Mouse (Mus musculus) liver, embryonic 16.5 days (tissue): ENCODE measurements around the gene Mars2. TPM values are rescaled to one million over a fixed set of nuclear protein-coding genes. Genes with fewer than 3 reads are reported as not detected.

ENCODE experiments used
- ATAC-seq: fragments of 200-750 bp; cut with Nextera tagmentation; 2 replicates; pipeline ENCODE4 v1.8.0; 2017; ENCODE audit warnings: low read depth, mild to moderate bottlenecking, moderate number of reproducible peaks, moderate library complexity
- H3K27ac ChIP-seq: fragments of 300-500 bp; sonication (generic); 2 replicates; pipeline ENCODE4 v1.5.1; 2014; ENCODE audit warnings: mild to moderate bottlenecking, low read length
- H3K27me3 ChIP-seq: fragments of 300-500 bp; sonication (generic); 2 replicates; pipeline ENCODE4 v1.6.1; 2014; ENCODE audit warnings: low read depth, low read length, mixed read lengths; ENCODE audit not compliant: control insufficient read depth, insufficient read depth
- H3K36me3 ChIP-seq: fragments of 300-500 bp; sonication (generic); 2 replicates; pipeline ENCODE4 v1.6.1; 2014; ENCODE audit warnings: mild to moderate bottlenecking; ENCODE audit not compliant: control insufficient read depth, insufficient read depth
- H3K4me1 ChIP-seq: fragments of 300-500 bp; sonication (generic); 2 replicates; pipeline ENCODE4 v1.6.1; 2014; ENCODE audit warnings: low read depth, low read length, mixed read lengths; ENCODE audit not compliant: control insufficient read depth
- H3K4me2 ChIP-seq: fragments of 300-500 bp; sonication (generic); 2 replicates; pipeline ENCODE4 v1.6.1; 2014; ENCODE audit warnings: low read depth, low read length, mixed read lengths
- H3K4me3 ChIP-seq: fragments of 300-500 bp; sonication (generic); 2 replicates; pipeline ENCODE4 v1.5.1; 2014; ENCODE audit warnings: low read depth, mild to moderate bottlenecking, low read length
- H3K9ac ChIP-seq: fragments of 300-500 bp; sonication (generic); 2 replicates; pipeline ENCODE4 v1.6.1; 2014; ENCODE audit warnings: low read depth, low read length
- H3K9me3 ChIP-seq: fragments of 300-500 bp; sonication (generic); replicated peaks from 2 replicates; pipeline ENCODE4 v1.6.1; 2016; ENCODE audit warnings: low read length; ENCODE audit not compliant: control insufficient read depth
- WGBS: fragments of 180-500 bp; shearing (Covaris S2); extraction: QIAGEN DNeasy Blood & Tissue Kit; methylation state at CpG from one replicate; pipeline ENCODE4 v1.1.7; 2014; ENCODE audit not compliant: insufficient replicate concordance; 5-methylcytosine and 5-hydroxymethylcytosine counted together
- polyA plus RNA-seq: library from polyadenylated mRNA; unstranded; fragments of >200 nt; fragmentation: Nextera tagmentation; extraction: Ambion mirVana; gene quantifications from 2 replicates; pipeline ENCODE4 v1.2.1, GENCODE M21; 2015

Mars2 gene
- polyA plus RNA-seq, 1 experiment from 2014 or later: 1.4 TPM

GRCm38 (mm10) chr1:55201850-55202752 is 34.9 kb upstream of the Mars2 start:
- Histone ChIP-seq H3K27me3 (no peaks in the 10 kb centered on the region), H3K4me3 (no peak overlapping the region), H3K4me1 (peaks cover 9% of the 10 kb centered on the region), H3K9ac (no peak overlapping the region), H3K4me2 (no peak overlapping the region), H3K27ac (no peak overlapping the region), H3K9me3 (no peaks in the 10 kb centered on the region), H3K36me3 (no peaks in the 10 kb centered on the region)
- 72% methylated on average over 18 of the region's 18 CpGs for WGBS
- no peak for ATAC-seq

- no peaks in the 10 kb centered on the region for H3K36me3 ChIP-seq
- no peaks in the 10 kb centered on the region for H3K27me3 ChIP-seq
- WGBS: 69% methylated on average over 5 of the region's 5 CpGs
- H3K4me1 ChIP-seq: no peaks in the 10 kb centered on the region; the same call in 1 of the 2 replicates
- H3K4me2 ChIP-seq: no peak overlapping the region
- no peak overlapping the region for H3K9ac ChIP-seq
- no peak for ATAC-seq
- H3K4me3 ChIP-seq: no peak overlapping the region
- H3K9me3 ChIP-seq: no peaks in the 10 kb centered on the region
- H3K27ac ChIP-seq: no peak overlapping the region
Observed at GRCm38 (mm10) chr1:55205808-55206327, 31.1 kb upstream of the Mars2 start.

- Histone ChIP-seq H3K4me1 (no peaks in the 10 kb centered on the region; the same call in 1 of the 2 replicates), H3K9me3 (no peaks in the 10 kb centered on the region), H3K4me2 (no peak overlapping the region), H3K4me3 (no peak overlapping the region), H3K27me3 (no peaks in the 10 kb centered on the region), H3K36me3 (no peaks in the 10 kb centered on the region), H3K27ac (no peak overlapping the region), H3K9ac (no peak overlapping the region)
- ATAC-seq: no peak
- 75% methylated on average over 6 of the region's 6 CpGs for WGBS
Observed at GRCm38 (mm10) chr1:55207561-55207960, 29.4 kb upstream of the Mars2 start.

- Histone ChIP-seq H3K27me3 (no peaks in the 10 kb centered on the region), H3K9me3 (no peaks in the 10 kb centered on the region), H3K36me3 (no peaks in the 10 kb centered on the region), H3K4me1 (no peaks in the 10 kb centered on the region; the same call in 1 of the 2 replicates), H3K9ac (no peak overlapping the region), H3K4me3 (no peak overlapping the region), H3K27ac (no peak overlapping the region), H3K4me2 (no peak overlapping the region)
- WGBS: 26% methylated on average over 5 of the region's 5 CpGs
- no peak for ATAC-seq
Observed at GRCm38 (mm10) chr1:55208500-55209140, 28.4 kb upstream of the Mars2 start.

GRCm38 (mm10) chr1:55210202-55210965 is 26.6 kb upstream of the Mars2 start:
- Histone ChIP-seq H3K36me3 (no peaks in the 10 kb centered on the region), H3K4me1 (no peaks in the 10 kb centered on the region; the same call in 1 of the 2 replicates), H3K27me3 (no peaks in the 10 kb centered on the region), H3K9me3 (no peaks in the 10 kb centered on the region), H3K4me3 (no peak overlapping the region), H3K4me2 (peak overlapping the region; percentile 41), H3K9ac (no peak overlapping the region), H3K27ac (peak overlapping the region; percentile 37)
- ATAC-seq: peak; percentile 19; the same call in 1 of the 2 replicates
- 21% methylated on average over 12 of the region's 12 CpGs for WGBS

- no peak for ATAC-seq
- Histone ChIP-seq H3K27ac (no peak overlapping the region), H3K9me3 (no peaks in the 10 kb centered on the region), H3K4me3 (no peak overlapping the region), H3K9ac (no peak overlapping the region), H3K4me1 (no peaks in the 10 kb centered on the region; the same call in 1 of the 2 replicates), H3K4me2 (no peak overlapping the region), H3K36me3 (no peaks in the 10 kb centered on the region), H3K27me3 (no peaks in the 10 kb centered on the region)
- 70% methylated on average over 8 of the region's 8 CpGs for WGBS
Observed at GRCm38 (mm10) chr1:55211081-55211480, 25.9 kb upstream of the Mars2 start.

- no peaks in the 10 kb centered on the region for H3K27me3 ChIP-seq
- no peak for ATAC-seq
- H3K9me3 ChIP-seq: no peaks in the 10 kb centered on the region
- no peak overlapping the region for H3K4me2 ChIP-seq
- H3K4me3 ChIP-seq: no peak overlapping the region
- no peak overlapping the region for H3K9ac ChIP-seq
- no peak overlapping the region for H3K27ac ChIP-seq
- no peaks in the 10 kb centered on the region; the same call in 1 of the 2 replicates for H3K4me1 ChIP-seq
- 54% methylated on average over 4 of the region's 4 CpGs for WGBS
- H3K36me3 ChIP-seq: no peaks in the 10 kb centered on the region
Observed at GRCm38 (mm10) chr1:55212771-55213170, 24.2 kb upstream of the Mars2 start.

GRCm38 (mm10) chr1:55213475-55213874 is 23.5 kb upstream of the Mars2 start:
- Histone ChIP-seq H3K9me3 (no peaks in the 10 kb centered on the region), H3K27me3 (no peaks in the 10 kb centered on the region), H3K4me2 (no peak overlapping the region), H3K4me3 (no peak overlapping the region), H3K27ac (no peak overlapping the region), H3K36me3 (no peaks in the 10 kb centered on the region), H3K4me1 (no peaks in the 10 kb centered on the region; the same call in 1 of the 2 replicates), H3K9ac (no peak overlapping the region)
- ATAC-seq: no peak
- WGBS: 40% methylated on average over 6 of the region's 6 CpGs
